Mouse (Mus musculus) lung, postnatal 10 days (tissue): ENCODE results near the gene Pacsin1.
"Not testable (repeated sequence)": the region's sequence is repeated elsewhere in the genome, so short reads cannot be mapped to it uniquely, and the experiment has no call there.

Experiments
- DNase-seq: peaks from one replicate; pipeline ENCODE4 v3.0.0; 2021

Pacsin1 gene

GRCm38 (mm10) chr17:27655089-27656010 lies at the start of gene Pacsin1:
Gene Pacsin1, plus strand, starts transcription at chr17:27655509.
- DNase-seq = no peak

DNA sequence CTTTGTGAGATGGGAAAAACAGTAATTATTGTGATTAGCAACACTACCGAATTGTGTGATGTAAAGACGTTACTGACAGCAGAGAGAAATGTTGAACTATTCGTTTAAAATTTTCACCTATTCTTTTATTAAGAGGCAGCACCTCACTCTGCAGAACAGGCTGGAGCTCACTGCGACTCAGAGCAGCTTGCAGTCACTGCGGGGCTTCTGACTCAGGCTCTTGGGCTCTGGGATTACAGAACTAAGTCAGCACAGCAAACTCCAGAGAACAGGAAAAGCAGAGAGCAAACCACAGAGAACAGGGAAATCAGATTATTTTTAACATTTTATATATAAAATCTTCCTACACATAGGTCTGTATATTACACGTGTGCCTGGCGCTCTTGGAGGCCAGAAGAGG lies 45.7 kb upstream of the Pacsin1 start:
- no peak for DNase-seq

GRCm38 (mm10) chr17:27610679-27611518 lies 44.4 kb upstream of the Pacsin1 start:
- no peak for DNase-seq

DNA sequence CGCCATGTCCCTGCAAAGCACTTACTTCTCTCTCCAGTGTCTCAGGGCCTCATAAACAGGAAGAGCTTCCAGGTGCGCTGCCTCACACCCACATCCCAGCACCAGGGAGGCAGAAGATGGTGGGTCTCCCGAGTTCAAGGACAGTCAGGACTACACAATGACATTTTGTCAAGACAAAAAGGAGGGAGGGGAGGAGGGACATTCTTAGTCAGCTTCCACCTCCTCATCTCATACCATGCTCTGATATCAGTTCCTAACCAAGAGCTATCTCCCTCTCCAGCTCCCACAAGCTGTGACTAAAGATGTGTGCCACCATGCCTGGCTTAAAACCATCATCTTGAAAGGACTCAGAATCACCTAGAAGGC lies 43.8 kb upstream of the Pacsin1 start:
- DNase-seq = no peak

GRCm38 (mm10) chr17:27611994-27612393 lies 43.3 kb upstream of the Pacsin1 start:
- no peak for DNase-seq

DNA sequence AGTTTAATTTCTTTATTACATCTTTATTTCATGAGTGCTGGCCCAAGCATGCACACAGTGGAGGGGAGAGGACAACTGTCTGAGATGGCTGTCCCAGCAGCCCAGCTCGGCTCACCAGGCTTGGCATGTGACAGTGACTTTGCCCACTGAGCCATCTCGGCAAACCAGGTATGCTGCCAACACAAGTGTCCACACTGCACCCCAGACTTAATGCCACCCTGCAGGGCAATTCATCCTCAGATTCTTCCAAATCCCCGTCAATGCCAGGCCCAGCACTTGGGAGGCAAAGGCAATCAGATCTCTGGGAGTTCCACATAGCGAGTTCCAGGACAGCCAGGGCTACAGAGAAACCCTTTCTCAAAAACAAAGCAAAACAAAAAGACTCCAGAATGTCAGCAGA lies 42.3 kb upstream of the Pacsin1 start:
- DNase-seq = no peak

DNA sequence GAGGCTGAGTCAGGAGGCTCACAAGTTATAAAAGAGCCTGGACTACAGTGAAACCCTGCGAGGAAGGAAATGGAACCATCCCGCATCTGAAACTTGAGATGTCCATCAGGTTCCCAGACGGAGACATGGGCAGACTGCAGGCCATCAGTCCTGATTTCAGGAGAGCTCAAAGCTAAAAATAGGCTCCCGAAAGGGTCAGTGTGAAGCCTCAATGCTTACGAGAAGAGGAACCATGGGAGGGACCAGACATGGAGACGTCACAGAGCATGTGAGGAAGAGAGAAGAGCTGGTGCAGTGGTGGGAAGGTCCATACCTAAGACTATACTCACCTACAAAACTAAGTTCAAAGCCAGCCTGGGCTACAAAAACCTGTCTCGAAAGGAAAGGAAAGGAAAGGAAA lies 39.9 kb upstream of the Pacsin1 start:
- no peak for DNase-seq

GRCm38 (mm10) chr17:27621161-27621560 lies 34.1 kb upstream of the Pacsin1 start:
- no peak for DNase-seq

DNA sequence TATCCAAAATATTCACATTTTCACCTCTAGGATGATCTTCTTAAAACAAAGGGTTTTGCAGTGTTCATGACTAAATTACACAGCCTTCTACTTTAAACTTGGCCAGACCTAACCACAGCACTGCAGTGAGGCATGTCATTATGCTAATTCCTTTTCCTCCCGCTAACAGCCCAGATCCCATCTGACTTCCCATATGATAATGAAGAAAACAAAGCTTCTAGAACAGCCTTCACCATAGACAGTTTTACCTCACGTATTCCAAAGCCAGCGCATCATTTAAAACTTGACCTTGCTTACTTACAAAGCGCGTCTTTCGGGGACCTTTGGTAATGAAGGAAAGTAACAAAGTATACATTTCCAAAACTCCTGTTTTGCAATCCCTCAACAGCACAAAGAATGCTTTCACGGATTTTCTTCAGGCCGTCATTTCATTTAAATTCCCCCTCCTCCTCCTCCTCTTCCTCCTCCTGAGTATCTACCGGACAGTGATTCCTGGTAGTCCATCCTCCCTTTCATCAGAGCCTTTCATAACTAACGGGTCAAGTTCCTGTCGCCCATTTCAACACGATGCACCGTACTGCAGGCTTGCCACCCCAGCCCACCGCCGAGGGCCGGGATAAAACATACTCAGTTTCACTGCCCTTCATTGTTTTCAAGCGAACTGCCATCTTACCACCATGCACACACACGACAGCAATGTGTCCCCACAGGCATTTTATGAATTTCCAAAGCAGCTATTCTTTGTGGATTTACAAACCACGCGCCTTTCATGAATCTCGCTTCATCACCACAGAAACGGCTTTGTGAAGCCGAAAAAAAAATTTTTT lies 33.4 kb upstream of the Pacsin1 start:
- DNase-seq = no peak

- DNase-seq = peak; percentile 43
Measured at GRCm38 (mm10) chr17:27622611-27623359, 32.5 kb upstream of the Pacsin1 start.

GRCm38 (mm10) chr17:27623360-27624326 lies 31.7 kb upstream of the Pacsin1 start, which contains the start of gene Nudt3:
Gene Nudt3, minus strand, starts transcription at chr17:27623495.
- DNase-seq = peak; percentile 92

- DNase-seq = no peak
Measured at GRCm38 (mm10) chr17:27625455-27626251, 29.7 kb upstream of the Pacsin1 start.

- DNase-seq = no peak
Measured at GRCm38 (mm10) chr17:27626681-27627080, 28.6 kb upstream of the Pacsin1 start.

DNA sequence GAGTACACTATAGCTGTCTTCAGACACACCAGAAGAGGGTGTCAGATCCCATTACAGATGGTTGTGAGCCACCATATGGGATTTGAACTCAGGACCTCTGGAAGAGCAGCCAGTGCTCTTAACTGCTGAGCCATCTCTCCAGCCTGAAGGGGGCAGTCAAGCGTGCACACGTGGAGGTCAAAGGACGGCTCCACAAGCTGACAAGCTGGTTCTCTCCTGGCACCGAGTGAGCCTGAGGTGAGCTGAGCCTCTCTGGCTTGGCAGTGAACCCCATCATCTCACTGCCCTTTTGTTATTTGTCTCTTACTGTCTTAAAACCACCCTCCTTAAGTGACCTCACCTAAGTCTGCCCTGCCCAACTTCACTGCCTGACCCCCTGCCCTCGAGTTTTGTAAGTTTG lies 27.9 kb upstream of the Pacsin1 start:
- no peak for DNase-seq

GRCm38 (mm10) chr17:27628376-27628775 lies 26.9 kb upstream of the Pacsin1 start:
- DNase-seq = no peak

- DNase-seq = peak; percentile 88
Measured at GRCm38 (mm10) chr17:27629249-27630020, 25.9 kb upstream of the Pacsin1 start.

DNA sequence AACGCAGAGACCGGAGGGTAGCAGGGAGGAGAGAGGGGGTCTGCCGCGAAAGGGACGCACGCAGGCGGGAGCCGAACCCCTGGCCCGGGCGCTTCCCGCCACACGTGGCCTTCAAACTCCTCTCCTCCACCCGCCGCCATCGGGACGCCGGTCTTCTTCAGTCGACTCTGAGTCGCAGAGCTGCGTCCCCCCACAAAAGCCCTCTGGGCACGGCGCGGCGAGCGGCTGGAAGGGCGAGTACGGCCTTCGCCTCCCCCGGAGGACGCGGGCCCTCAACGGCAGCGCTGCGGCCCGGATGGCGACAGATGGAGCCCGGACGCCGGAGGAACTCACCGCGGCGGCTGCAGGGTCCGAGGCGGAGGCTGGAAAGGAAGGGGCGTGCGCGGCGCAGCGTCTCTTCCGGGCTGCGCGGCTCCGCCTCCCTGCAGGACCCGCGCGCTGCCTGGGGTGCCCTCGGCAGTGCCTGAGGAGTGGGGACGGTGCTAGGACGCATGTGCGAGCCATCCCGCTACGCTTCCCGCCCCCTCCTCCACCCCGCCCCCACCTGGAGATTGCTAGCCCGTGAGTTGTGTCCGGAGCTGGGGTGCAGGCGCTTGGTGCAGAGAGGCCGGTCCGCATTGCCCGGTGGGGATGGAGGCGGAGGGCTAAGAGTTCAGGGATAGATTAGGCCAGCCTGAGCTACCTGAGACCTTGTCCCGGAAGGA lies 20.3 kb upstream of the Pacsin1 start, which contains the start of gene RPS10-NUDT3:
TSS of gene RPS10-NUDT3 (minus strand) at position 352 of the 704 bp plus-strand sequence.
- peak; percentile 92 for DNase-seq

DNA sequence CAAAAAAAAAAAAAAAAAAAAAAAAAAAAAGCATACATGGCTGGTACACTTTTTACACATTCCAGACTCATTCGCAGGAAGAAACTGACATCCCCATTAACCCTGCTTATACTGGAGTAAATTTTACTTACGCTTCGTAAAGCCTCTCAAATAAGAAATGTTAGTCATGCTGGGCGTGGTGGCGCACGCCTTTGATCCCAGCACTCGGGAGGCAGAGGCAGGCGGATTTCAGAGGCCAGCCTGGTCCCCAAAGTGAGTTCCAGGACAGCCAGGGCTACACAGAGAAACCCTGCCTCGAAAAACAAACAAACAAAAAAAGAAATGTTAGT lies 19.8 kb upstream of the Pacsin1 start:
- DNase-seq = not testable (repeated sequence)
